Mouse (Mus musculus): ENCODE measurements around the gene Fndc5.

Fndc5 gene

DNA sequence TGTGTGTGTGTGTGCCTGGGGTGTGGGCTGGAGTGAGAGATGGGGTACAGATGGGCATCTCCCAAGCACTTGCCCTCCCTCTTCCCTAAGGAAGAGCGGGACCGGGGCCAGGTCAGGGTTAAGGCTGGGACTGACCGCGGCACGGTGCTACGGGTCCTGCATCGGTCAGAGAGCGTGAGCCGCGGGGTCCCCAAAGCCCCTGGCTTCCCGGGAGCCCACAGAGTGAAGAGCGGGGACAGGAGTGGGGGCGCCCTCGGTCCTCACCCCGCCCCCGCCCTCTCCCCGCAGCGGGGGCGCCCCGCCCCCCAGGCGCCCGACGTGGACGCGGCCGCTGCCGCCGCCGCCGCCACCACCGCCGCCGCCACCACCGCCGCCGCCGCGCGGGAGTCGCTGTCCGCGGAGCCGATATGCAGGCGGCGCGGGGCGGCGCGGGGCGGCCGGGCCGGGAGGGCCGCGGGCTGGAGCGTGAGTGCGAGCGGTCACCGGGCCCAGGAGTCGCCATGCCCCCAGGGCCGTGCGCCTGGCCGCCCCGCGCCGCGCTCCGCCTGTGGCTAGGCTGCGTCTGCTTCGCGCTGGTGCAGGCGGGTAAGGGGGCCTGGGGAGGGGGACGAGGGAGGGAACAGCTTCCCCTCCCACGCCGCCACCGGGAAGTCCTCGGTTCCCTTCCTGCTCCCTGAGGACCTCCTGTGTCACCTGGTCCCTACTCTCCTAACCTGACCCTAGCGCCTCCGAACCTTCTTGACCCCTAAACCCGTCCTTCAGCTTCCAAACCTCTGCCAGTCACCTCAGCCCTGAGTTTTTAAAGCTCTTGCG, at the start of gene Fndc5:
Gene Fndc5, plus strand, starts transcription at position 421 of the 813 bp plus-strand sequence.
- peak; percentile 62 for DNase-seq (ENCODE audit: low spot score)

DNA sequence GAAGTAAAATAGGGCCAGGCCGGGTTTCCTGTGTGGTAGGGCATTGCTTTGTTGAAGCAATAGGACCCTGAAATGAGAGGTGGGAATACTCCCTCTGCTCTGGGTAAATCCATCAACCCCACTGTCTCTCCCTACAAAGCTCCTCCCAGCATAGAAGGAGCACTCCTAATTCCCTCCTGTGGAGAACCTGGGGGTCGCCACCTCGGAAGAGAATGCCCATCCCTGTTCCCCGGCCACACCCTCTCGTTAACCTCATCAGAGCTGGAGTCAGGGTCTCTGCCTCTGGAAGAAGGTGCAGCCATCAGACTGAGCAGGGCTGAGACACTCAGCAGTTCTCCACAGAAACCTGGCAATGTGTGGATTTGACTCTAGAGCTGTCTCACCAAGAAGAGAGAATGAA, 48.9 kb upstream of the Fndc5 start:
- DNase-seq (ENCODE audit: low spot score), result no peak

DNA sequence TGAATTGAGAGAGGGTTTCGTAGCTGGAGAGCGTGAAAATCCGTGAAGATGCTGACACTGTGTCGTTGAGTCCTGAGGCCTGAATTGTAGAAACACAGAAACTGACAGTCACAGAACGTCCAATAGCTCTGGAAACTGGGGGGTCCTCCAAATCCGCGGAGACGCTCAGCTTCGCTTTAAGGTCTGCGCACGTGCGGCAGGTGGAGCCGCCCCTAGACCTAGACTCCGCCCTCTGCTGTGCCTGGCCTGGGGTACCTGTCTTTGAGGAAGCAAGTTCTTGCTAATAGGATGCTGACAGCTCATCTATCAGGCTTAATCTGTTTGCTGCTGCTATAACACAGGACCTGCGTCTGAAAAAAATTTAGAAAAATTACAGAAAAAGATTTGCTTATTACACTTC, 41.5 kb upstream of the Fndc5 start:
- no peak for DNase-seq (ENCODE audit: low spot score)

DNA sequence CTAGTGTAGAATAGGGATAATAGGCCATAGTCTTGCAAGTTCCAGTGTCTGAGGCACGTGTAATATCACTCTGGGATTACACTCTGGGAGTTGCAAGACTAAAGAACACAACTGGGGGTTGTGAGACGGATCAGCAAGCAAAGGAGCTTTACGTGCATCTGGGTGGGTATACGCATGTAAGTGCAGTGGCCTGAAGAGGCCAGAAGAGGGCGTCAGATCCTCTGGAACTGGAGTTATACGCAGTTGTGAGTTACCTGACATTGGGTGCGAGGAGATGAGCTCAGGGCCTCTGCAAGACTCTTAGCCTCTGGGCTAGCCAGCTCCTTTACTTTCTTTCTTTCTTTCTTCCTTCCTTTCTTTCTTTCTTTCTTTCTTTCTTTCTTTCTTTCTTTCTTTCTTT, 39.8 kb upstream of the Fndc5 start:
- DNase-seq (ENCODE audit: low spot score), result no peak

DNA sequence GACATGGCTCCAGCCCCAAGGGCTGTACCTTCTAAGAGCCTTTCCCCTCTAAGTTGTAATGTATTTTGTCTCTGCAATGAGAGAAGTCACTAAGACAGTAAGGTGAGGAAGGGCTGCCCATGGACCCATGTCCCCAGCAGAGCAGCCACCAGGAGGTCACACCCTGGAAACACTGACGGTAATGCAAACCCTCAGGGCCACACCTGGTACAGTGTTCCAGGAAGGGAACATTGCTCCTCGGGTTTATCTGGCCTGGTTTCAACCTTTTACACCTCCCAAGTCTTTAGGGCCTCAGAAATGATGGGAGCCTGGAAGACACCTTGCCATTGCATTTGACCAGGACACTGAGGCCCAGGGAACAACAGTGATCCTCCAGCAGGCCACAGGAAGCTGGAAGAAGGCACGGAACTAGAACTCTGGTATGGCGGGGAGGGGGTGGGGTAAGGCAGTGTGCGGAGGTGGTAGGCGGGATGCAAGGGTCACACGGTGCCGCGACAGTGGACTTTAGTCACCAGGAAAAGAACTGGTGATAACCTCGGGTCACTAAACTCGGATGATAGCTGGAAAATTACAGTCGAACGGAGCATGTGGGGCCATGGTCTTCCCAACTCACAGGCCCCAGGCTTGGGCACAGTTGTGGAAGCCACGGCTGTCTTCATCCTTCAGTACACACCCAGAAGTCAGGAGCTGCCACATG, 34.5 kb upstream of the Fndc5 start:
- no peak for DNase-seq (ENCODE audit: low spot score)

DNA sequence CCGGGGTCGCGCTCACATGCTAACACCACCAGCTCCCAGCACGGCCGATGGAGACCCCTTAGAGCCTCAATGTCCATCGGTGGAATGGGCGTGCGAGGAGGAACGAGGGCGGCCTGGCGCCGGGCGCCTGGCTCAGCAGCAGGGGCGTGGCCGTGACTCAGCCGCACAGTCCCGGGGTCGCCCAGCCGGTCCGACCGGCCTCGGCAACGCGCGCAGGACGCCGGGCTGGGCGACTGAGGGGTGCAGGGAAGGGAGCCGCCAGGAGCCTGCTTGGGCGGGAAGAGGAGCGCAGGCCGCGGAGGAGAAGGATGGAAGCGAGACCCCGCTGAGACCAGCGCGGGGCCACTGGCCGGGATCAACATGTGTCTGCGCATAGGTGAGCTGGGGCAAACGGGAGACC, 31.4 kb upstream of the Fndc5 start, which contains the start of gene Tmem54:
Gene Tmem54, plus strand, starts transcription at position 193 of the 400 bp plus-strand sequence.
- no peak for DNase-seq (ENCODE audit: low spot score)

DNA sequence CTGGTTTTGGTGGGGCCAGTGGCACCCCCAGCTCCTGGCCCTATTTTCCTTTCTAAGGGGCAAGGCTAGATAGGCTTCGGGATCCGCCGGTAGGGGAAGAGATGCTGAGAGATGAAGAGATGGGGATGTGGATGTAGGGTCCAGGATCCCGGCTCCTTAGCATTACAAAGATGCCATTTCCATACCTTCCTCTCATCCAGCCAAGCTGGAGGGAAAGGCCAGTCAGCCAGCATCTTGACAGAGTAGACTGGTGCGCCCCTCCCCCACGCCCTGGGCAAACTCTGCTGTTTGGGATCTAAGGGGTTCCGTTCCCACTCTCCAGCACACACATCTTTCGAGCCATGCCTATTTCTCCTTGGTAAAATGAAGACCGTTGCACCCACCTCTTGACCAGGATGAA, 30.7 kb upstream of the Fndc5 start:
- no peak for DNase-seq (ENCODE audit: low spot score)

DNA sequence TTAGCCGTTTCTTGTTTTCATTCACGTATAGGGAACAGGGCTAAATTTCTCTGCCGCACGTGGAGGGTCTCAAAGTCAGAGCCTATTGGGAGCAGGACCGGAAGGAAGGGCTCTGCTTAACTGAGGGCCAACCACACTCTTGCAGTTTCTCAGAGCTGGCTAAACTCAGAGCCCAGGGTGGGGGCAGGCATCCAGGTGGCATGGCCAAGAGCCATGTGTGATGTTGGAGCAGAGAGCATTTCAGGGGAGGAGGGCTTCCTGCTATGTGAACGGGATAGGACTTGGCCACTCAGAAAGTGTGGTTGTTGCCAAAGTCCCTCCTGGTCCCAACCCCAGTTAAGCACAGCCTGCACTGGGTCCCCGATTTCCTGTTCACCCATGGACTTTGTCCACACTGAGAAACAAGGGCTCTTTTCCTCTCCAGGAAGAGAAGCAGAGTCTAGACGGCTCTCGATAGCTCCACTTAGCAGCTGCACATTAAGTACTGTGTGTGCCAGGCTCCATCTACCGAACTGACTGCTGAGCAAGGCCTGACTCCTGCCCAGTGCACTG, 29.4 kb upstream of the Fndc5 start:
- no peak for DNase-seq (ENCODE audit: low spot score)

DNA sequence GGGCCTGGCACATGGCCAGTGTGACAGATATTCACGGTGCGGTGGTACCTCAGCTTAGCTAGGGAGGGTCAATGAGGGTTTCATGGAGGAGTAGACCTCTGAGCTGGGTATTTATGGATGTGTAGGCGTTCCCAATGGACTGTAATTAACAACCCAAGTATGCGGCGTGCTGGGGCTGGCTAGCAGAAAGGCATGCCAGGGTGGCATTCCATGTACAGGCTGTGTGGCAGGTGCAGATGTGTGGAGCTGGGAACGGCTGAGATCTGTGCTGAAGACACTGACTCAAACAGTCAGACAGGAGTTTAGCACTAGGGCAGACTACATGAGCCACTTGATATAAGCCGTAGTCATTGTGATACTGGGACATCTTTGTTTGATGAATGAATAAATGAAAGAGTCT, 28.2 kb upstream of the Fndc5 start:
- no peak for DNase-seq (ENCODE audit: low spot score)

DNA sequence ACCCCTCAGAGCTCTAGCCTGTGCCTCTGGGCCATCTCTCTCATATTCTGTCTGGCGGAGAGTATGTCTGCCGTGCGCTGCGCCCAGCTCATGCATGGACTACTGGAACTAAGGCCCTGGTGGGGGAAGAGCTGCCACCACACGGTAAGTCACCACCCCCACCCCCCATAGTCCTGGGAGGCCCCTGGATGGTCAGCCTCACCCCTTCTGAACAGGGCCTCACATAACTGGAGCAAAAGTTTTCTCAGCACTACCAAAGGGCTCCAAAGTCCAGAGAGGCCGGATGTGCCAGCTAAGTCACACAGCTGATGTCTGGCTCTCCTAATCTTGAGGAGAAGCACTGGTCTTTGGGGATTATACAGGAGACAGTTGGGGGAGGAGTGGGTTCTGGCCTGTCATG, 26.0 kb upstream of the Fndc5 start:
- no peak for DNase-seq (ENCODE audit: low spot score)

DNA sequence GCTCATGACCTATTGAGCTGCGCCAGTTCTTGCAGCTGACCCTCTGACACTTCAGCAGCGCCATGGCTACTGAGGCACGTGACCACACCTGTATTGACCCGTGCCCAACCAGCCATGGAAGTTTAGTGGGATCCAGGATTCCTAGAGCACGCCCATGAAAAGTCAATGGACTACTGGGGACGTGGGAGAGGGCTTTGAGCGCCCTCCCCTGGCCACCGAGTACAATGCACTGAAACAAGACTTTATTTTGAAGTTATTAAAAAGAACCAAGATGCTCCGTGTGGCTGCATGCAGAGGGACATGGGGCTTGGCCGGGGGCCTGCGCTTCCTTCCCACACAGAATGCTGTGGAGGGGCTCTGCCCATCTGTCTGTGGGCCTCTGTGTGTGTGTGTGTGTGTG, 25.4 kb upstream of the Fndc5 start:
- DNase-seq (ENCODE audit: low spot score), result peak; percentile 48

DNA sequence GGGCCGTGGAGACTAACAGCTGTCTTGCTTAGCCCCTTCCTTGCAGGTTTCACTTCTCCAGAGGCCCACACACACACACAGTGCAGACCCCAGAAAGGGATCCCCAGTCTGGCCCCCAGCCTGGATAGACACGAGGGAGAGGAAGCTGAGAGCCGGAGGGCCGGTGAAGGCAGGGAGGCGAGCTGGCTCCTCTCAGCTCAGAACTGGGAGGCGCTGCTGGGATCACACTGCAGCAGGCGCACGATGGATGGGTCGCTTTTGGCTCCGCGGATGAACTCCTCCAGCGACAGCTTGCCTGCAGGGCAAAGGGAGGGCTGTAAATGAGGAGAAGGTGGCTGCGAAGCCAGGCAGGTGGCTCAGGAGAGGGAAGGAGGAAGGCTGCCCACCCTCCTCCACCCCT, 24.6 kb upstream of the Fndc5 start:
- DNase-seq (ENCODE audit: low spot score), result peak; percentile 45

DNA sequence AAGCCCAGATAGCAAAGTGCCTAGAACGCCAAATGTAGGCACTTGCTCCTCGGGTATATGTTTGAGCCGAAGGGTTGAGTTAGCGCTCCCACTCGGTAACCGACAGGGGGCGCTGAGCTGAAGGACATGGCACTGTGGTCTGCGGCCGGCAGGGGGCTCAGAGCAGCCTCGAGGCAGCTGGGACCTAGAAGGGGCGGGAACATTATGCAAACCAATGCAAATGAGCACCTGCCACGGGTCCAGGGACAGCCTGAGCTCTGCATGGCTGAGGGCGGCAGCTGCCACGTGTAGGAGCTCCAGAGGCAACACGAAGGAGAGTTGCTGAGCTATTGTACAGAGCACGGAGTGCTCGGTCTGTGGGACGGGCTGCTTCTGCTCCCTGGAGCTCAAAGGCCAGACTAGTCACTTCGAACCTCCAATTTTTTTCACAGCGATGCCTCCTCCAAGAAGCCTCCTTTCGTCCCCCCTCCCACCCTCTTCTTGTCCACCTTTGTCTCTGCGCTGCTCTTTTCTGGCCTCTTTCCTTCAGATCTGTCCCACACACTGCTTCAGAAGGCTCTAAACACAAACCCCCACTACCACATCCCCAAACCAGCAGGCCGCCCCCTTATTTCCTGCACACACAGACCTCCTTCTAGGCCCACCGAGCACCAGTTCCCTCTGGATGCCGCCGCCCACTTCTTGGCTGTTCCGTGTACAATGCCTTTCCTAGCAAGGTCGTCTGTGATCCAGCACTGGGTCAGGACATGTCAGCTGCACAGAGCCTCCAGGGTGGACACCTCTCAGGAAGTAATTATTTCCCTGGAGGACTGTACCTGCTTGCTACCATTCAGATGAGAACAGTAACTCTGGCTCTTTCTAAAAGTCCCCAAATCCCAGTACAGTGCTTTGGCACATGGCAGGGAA, 23.5 kb upstream of the Fndc5 start:
- DNase-seq (ENCODE audit: low spot score), result peak; percentile 88

DNA sequence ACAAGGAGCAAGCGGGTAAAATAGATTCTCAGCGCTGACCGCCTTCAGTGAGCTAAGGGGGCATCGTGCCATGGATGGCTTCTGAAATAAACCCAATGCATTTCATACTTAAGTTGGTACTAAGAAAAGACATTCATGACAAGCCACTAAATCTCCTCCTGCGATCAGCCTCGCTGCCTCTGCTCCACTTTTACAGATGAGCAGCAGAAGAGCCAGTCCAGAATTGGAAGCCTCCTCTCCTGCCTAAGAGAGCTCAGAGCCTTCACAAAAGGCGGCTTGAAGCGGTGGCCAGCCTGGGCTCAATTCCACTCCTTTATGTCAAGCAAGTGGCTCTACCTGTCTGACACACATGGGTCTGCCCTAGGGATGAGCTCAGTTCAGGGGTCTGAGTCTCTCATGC, 20.1 kb upstream of the Fndc5 start:
- no peak for DNase-seq (ENCODE audit: low spot score)

DNA sequence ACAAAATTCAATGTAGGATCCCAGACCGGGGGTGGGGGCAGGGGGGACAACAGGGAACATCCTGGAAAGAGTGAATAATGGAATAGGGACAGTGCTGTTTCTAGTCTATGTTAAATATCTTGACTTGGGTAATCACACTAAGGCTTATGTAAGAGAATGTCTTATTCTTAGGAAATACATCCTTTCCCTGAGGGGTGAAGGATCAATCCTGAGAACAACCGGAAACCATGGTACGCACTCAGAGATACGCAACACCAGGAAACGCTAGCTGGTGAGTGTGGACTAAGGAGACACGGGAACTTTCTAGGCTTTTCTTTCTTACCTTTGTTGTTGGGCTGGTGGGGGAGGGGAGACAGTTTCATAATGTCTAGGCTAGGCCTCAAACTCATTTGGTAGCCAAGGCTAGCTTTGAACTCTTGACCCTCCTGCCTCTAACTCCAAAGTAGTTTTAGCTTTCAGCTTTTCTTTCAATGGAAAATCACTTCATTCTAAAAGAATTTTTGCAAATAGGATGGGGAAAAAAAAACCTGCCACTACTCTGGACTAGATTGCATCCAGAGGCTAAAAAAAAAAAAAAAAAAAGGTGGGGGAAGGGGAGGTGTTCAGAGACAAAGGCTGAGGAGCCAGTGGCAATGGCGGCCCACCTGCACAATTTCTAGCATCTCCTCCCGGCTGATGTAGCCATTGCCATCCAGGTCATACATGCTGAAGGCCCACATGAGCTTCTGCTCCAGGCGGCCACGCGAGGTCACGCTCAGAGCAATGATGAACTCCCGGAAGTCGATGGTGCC, 18.9 kb upstream of the Fndc5 start:
- DNase-seq (ENCODE audit: low spot score), result no peak

DNA sequence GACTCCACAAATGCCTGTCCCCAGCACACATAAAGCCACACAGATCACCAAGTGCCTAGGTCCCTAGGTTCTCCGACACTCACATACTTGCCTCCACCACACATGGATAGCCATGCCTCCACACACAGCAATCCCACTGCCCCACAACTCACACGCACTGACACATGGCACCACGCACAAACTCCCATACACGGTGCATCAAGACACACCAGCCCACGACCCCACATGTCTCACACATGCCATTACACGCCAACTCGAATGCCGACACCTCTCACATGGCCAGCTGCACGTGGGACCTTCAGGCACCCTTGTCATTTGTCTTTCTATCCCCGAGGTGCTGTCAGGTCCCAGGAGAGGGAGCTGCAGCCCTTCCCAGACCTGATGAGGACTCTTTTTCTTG, 17.1 kb upstream of the Fndc5 start:
- no peak for DNase-seq (ENCODE audit: low spot score)

DNA sequence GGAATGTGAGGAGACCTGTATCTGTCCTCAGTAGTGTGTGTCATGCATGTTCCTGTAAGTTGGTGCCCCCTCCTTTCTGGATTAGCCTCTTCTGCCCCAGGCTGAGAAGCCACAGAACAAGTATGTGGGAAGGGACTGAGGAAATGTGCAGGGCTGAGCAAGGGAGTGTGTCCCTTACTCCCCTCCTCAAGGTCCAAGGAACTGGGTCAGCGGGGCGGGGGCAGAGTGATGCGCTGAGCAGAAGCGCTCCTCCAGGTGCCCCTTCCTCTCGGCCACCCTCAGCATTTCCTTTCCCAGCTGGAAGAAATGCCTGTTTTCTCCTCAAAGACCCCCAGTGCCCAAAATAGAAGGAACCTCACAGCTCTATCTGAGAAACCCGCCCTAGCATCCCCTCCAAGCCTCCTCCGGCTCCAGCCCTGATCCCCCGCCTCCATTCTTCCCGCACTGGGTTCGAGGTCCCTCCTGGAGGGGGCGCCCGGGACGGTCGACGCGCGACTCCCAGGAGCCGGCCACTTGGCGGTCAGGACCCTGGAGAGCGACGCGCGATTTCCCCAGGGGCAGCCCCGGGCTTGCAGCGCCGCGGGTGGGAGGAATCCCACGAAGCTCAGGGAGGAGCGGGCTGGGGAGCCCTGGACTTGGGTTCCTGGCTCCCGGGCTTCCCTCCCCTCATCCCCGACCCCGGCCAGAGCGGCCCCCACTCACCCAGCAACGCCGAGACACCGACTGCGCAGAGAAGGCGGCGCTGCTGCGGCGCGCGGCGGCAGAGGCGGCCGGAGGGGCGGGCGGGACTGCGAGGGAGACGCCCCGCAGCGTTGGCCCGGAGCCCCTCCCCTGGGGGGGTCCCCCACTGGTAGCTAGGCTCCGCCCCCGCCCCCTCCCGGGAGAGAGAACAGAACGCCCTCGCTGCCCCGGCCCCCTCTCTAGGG, 16.0 kb upstream of the Fndc5 start:
- DNase-seq (ENCODE audit: low spot score), result peak; percentile 89

DNA sequence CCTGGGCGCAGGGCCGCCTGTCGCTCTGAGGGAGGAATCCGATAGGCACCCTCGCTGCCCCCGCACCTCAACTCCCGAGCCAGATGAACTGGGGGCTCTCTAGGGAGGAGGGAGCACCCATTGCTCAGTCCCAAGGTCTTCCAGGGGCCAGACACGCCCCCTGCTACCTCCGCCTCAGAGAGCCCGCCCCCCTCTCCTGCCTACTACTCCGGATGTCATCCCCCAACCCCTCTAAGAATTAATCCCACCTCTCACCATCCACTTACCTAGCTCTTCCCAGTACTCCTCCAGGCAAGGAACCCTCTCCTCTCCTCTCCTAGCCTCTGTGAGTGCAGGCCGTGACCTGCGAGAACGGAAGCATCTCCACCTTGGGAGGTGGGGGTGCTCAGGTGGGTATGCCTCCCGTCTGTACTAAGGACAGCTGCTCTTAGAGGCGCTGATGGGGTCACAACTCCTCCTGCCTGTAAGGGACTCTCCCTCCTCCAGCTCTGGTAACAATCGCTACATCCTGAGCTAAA, 15.2 kb upstream of the Fndc5 start, which contains the start of gene Hpca:
Gene Hpca, minus strand, starts transcription at position 468 of the 518 bp plus-strand sequence.
- DNase-seq (ENCODE audit: low spot score), result no peak

DNA sequence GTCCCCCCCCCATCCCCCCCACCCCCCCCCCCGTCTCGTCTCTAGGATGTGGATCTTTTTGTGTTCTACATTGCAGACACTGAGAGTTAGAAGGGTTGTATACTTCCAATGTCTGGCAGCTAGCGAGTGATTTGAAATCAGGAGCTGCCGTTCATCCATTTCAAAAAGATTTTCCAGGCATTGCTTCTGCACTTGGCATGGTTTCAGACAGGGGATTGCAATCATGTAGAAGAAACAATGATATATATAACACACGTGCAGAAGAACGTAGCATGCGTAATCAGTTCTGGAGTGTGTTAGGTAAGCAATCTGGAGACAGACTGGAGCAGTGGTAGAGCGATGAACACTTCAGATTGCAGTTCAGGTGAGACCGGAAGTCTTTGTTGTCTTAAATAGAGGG, 14.7 kb upstream of the Fndc5 start:
- no peak for DNase-seq (ENCODE audit: low spot score)

DNA sequence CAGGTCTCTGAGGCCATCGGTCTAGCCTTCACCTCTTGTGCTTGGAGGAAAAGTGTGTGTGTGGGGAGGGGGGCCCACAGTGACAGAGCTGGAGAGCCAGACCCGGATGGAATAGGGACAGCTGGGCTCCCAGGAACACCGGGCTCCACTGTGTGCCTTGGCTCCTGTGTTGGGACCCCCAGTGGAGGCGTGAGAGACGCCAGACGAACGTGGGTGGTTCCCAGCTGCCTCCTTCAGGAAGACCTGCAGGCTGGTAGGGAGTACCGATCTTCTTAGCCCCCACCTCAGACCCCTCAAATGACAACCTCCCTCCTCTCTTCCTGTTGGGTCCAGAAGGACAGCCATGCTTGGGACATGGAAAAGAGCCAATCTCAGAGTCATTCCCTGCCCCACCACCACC, 14.1 kb upstream of the Fndc5 start:
- DNase-seq (ENCODE audit: low spot score), result no peak

All from testis, postnatal 10 days (tissue).